Mouse (Mus musculus) kidney, postnatal 10 days (tissue): ENCODE results near the gene Pard3.

ENCODE experiments used
- DNase-seq: peaks from one replicate; pipeline ENCODE4 v3.0.0; 2021; ENCODE audit warnings: mixed read lengths

The Pard3 gene

DNA sequence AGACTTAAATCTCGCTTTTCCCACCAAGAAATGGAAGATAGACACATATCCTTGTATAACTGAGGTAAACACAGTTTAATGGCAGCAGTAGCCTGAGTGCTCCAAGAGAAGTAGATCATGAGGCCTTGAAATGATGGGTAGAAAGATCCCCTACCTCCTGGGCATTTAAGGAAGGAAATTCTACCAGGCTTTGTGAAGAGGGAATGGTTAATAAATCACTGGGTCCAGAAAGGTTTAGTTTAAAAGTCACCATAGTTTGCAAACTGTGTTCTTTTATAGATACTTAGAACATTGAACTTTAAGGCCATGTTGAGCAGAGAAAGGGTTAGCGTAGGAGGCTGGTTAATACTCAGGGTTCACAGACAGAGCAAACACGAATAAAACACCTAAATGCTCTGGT, 187.8 kb downstream of the Pard3 start:
- DNase-seq: no peak

DNA sequence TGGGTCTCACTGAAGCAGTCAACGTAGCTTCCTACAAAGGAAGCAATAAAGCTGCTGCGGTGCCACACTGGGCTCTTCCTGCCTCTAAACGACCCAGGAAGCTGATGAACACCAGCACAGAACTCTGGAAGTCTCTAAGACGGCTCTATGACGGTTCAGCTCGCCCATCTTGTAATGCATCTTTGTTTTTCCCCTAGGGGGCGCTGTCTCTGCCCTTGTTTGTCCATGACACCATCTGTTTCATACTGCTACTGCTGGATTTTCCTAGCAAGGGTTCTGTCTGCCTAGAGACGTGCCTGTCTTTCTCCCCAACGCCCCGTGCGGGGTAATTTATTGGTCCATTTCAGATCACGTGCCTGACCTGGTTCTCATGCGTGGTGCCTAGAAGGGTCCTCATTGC, 188.3 kb downstream of the Pard3 start:
- DNase-seq: no peak

GRCm38 (mm10) chr8:127254625-127255024, 190.9 kb downstream of the Pard3 start:
- DNase-seq: no peak

- DNase-seq: no peak
Observed at GRCm38 (mm10) chr8:127257086-127257485, 193.4 kb downstream of the Pard3 start.

DNA sequence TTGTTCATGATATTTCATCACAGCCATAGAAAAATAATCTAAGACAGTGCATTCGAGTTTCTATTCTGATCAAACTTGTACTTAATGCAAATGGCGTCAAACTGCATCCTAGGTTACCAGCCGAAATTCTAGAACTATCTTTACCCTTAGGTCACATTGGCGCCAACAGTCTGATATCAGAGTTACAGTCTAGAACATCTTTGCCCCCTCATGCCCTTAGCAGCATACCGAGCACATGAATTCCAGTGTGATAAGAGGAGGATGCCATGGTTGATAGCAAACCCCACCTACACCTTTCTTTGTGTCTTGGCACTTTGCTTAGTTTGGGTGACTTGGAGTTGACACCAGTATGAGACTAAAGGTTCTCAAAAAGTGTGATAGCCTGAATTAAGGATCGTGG, 197.4 kb downstream of the Pard3 start:
- no peak for DNase-seq

DNA sequence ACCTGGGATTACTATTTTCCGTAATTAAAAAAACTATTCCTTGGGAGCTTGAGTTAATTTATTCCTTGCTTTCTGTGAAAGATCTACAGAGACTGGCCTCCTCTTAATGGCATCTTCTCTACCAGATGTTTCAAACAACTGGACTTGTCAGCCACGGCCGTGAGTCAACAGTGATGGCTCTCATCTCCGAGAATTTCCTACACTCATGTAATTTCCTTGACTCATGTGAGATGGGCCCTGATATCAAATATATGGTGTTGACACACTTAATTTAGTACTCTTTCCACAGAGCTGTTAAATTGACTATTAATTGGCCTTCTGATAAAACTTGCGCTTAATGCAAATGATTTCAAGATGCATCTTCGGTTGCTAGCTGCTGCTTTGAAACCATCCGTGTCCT, 198.3 kb downstream of the Pard3 start:
- DNase-seq: no peak

DNA sequence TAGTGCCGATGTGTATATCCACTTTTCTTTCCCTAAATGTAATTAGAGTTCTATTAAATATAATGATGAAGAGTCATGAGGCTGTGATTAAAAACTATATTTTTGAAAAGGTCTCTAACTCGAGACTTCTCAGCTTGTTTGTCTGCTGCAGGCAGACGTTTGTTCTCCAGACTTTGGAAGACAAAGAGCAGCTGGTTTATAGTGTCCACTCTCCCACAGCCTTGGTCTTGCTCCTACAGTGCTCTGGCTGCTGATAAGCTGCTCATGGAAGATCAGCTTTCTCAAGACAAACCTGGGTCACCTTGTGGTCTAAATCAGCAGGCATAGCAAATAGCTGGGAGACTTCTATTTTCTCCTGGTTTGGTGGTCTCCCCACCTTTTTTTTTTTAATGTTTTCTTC, 198.7 kb downstream of the Pard3 start:
- no peak for DNase-seq

- DNase-seq: no peak
Observed at GRCm38 (mm10) chr8:127262926-127263325, 199.2 kb downstream of the Pard3 start.

DNA sequence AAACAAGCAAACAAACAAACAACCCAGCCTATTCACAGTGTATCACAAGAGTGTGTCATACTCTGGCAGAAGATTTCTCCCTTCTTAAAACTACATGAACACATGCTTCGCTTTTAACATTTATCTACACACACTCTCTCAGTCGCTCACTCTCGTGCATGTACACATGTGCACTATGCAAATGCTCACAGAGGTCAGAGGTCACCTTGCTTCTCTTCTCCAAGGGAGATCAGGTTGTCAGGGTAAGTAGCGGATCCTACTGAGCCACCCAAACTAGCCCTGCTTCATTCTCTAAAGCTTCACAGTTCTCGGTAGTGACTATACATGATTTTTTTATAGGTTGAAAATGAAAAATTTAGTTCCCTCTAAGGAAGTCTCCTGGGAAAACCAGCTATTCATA, 199.8 kb downstream of the Pard3 start:
- no peak for DNase-seq

DNA sequence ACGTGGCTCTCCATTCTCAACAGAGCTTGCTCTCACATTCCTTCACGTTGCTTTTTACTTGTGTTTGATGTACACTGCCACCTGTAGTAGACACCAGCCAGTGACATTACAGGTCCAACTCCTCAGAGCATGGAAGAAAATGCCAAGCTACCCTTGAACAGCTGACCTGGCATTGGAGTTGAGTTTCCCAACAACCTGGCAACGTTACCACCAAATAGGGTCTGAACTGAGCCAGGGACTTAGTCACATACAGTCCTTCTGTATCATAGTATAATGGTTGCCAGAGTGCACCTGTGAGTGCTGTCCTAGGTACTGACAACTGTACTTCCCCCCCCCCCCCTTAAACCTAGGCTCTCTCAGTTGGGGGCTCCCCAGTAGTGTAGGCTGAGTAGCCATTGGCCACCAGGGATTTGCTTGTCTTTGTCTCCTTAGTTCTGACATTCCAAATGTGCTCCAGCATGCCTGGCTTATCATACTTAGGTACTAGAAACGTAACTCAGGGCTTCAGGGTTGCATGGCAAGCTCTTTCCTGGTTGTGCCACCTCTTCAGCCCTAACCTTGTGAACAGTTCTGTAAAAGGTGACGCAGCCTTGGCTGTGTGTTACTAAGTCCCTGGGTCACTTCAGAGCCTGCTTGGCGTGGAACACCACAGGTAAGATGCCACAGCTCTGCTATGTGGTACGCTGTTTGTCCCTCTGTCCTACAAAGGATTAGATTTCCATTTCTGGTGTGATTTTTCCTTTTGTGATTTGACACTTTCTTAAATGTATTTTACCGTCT, 201.2 kb downstream of the Pard3 start:
- no peak for DNase-seq

- DNase-seq: no peak
Observed at GRCm38 (mm10) chr8:127266777-127267176, 203.1 kb downstream of the Pard3 start.

DNA sequence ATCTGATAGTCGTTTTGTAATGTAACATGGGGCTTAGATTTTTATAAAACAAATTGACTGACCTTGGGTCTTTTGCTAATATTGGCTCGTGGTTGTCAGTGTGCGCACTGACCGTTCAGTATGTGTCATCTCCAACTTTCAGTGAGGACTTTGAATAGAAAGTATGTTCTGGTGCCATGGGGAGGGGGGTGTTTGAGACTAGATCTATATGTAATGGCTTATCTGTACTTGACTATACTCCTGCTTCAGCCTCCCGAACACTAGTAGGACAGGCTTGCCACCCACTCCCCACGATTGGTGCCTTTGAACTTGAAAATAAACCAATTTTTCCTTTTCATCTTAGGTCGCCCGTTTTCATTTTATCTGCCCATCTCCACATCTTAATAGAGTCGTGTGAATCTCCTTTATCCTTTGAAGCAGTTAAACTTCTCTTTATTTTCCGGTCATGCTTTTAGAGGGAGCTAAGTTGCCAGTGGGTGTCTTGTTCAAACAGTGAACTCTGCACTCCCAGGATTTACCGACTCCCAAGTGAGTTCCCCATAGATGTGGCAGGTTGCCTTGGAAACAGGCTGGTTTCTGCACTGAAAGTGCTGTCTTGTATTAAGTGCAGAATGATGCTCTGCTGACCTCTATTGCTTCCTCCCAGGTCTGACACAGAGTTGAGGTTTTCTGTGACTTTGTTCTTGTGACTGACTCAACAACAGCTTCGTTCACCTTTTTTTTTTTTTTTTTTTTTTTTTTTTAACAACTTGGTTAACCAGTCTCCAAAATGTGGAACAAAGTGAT, 204.7 kb downstream of the Pard3 start:
- peak; percentile 27 for DNase-seq

DNA sequence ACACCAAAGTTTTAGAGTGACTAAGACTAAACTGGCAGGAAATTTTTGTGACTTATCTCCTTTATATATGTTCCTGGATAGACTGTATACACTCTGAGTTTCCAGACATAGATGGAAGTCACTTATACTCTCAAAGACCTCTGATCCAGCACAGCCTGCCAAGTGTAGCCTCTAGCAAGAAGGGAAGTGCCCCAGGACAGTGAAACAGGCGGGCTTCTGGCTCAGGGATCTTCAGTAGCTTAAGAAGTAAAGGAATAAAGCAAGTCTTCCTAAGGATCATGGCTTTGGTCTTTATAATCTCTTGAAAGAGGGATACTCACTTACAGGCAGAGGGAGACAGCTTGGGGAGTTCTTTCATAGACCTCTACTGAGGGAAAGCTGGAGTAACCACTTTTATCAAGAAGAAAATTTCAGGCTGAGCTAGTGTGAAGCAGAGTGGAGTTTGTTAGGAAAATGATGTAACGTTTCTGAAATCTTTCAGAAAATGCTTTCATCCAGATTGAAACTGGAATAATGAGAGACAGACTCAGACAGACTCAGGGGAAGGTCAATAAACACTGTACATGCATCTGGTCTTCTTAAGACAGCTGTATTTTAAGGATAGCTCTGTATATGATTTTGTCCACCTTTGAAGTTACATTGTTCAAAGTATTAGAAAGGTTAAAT, 205.5 kb downstream of the Pard3 start:
- no peak for DNase-seq

- no peak for DNase-seq
Observed at GRCm38 (mm10) chr8:127271186-127271585, 207.5 kb downstream of the Pard3 start.

DNA sequence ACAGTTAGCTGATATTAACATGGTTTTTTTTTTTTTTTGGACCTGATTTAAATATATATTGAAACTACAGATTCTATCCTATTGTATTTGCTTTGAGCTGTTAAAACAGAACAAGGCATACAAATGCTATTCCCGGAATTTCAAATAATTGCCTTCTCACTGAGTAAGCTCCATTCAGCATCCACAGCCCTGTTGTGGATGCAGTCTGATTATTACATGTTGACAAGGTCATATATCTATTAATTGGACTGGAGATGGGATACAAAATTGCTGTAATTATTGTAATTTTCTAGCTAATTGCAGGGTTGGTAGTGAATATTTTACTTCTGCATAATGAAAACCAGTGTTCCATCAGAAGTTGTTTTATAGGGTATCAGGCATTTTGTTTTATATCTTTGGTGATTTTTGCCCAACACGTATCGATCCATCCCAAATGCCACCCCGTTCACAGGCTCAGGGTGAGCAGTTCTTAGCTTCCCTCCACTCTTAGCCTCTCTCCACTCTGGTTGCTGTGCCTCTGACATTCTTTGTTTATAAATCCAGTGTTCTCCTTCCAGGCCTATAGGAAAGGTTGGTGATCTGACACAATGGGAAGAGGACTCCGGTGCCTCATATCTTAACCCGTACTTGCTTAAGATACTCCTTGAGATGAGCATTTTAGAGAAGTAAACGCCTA, 216.7 kb downstream of the Pard3 start:
- no peak for DNase-seq

- no peak for DNase-seq
Observed at GRCm38 (mm10) chr8:127281035-127281434, 217.3 kb downstream of the Pard3 start.

DNA sequence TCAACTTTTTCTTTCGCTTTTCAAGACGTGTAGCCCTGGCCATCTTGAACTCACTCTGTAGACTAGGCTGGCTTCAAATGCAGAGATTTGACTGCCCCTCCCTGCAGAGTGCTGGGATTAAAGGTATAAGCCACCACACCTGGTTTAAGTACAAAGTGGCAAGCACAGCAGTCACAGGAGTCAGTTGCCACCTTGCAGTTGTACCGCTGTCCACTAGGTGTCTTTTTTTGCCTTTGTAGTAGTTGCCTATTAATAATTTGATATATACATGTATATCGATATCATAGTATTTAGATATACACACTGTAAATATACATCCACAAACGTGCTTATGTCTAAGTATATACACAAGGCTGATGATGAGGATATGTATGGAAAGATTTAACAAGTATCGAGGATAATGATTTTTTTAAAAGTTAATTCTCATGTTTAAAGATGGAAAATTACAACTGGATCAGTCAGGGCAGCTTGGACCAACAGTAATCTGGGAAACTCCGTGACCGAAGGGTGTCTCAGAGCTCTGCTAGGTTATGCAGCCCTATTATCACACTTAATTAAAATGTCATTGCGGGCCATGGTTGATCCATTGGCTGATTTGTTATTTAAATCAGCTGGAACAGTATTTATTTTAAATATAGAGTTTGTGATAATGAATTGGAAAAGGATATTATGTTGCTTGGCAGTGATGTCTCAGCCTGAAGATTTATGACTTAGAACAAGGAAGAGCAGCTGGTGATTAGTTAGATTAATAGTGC, 220.9 kb downstream of the Pard3 start:
- DNase-seq: no peak

DNA sequence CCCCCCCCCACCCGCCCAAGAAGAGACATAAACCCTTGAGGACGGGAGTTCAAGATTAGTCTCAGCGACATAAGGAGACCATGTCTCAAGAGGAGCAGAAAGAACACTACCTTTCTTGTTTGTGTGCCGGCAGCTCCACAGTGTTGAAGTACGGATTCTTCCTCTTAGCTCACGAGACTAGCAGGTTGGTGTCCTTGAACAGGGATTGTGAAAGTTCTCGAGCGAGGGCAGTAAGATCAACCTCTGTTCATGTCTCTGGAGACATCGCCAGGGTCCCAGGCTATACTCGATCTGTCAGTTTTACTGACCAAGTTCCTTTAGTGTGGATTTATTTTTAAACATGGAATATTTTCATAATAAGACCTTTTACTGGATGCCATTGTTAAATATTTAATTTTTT, 224.1 kb downstream of the Pard3 start:
- DNase-seq: no peak

DNA sequence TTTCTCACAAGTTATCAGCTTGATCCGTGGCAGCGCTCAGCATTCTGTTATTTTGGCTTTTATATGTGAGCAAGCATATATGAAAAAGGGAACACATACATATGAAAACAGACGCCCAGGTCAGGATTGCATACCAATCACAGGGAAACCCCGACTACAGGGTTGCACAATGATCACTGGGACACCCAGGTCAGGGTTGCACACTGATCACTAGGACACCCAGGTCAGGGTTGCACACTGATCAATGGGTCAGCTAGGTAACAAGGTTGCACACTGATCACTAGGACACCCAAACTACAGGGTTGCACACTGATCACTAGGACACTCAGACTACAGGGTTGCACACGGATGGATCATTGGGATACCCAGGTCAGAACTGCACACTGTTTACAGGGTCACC, 228.6 kb downstream of the Pard3 start:
- DNase-seq: no peak

- DNase-seq: no peak
Observed at GRCm38 (mm10) chr8:127293025-127293729, 229.5 kb downstream of the Pard3 start.

- DNase-seq: no peak
Observed at GRCm38 (mm10) chr8:127294061-127294460, 230.4 kb downstream of the Pard3 start.

- no peak for DNase-seq
Observed at GRCm38 (mm10) chr8:127295848-127296247, 232.2 kb downstream of the Pard3 start.
